Mouse (Mus musculus): ENCODE measurements around the gene Myh7. TPM values are rescaled to one million over a fixed set of nuclear protein-coding genes. Genes with fewer than 3 reads are reported as not detected.
"Not testable (repeated sequence)": the region's sequence is repeated elsewhere in the genome, so short reads cannot be mapped to it uniquely, and the experiment has no call there.

The Myh7 gene
- polyA plus RNA-seq, 1 experiment from 2014 or later = 16.4 TPM

DNA sequence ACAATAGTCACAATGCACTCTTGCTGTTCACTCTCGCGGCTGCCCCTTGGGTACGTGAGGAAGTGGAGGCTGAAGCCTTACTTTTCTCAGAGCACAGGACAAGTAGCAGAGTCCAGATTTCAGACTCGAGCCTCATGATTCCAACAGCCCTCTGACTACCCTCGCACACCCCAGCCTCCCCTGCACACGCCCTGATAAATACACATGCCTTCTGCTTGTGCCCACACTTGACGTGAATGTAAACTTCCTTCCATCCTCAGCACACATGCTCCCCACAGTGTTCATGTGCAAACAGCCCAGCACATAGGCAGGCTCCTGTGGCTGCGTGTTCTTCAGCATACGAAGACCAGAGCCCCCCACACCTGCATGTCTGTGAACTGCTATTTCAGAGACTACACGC, 790 bp downstream of the Myh7 start:
- DNase-seq (ENCODE audit: low spot score) = peak; percentile 86
- no peak overlapping the region for H3K4me3 ChIP-seq (ENCODE audit: low read depth, low read length)
- no peaks in the 10 kb centered on the region for H3K4me1 ChIP-seq (ENCODE audit: insufficient read depth, low read depth, low read length)
- no peaks in the 10 kb centered on the region for H3K9me3 ChIP-seq (ENCODE audit: low read length)
- H3K27ac ChIP-seq (ENCODE audit: low read length) = peak overlapping the region; percentile 28
- TF ChIP-seq EP300 (IDR thresholded peaks at IDR 0.05) = no peak
- no peak for TF ChIP-seq CTCF (IDR thresholded peaks at IDR 0.05)
- no peak overlapping the region for H3K9ac ChIP-seq (replicated peaks; ENCODE audit: low read depth)
- peak overlapping the region; percentile 27 for H3K4me2 ChIP-seq (replicated peaks; ENCODE audit: low read depth, low read length)
- H3K27me3 ChIP-seq (replicated peaks; ENCODE audit: insufficient read depth, low read length) = no peaks in the 10 kb centered on the region
- ATAC-seq = peak; percentile 92
- H3K36me3 ChIP-seq (ENCODE audit: insufficient read depth, low read length) = no peaks in the 10 kb centered on the region
- WGBS = 33% methylated on average over 10 of the region's 10 CpGs

DNA sequence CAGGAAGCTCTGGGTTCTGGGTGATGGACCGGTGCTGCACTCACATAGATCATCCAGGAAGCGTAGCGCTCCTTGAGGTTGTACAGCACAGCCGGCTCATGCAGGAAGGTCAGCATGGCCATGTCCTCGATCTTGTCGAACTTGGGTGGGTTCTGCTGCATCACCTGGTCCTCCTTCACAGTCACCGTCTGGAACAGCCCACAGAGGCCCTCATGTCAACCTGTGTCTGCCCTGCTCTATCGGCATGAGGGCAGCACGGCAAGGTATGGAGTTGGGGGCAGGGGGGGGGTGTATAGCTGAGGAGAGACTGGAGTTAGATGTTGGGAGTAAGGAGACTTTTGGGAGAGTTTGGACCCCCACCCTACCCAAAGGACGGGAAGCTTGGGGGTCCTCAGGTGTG, 2.2 kb downstream of the Myh7 start:
- no peaks in the 10 kb centered on the region for H3K27me3 ChIP-seq (replicated peaks; ENCODE audit: insufficient read depth, low read length)
- H3K9ac ChIP-seq (replicated peaks; ENCODE audit: low read depth) = no peak overlapping the region
- WGBS = 85% methylated on average over 10 of the region's 10 CpGs
- no peak overlapping the region; the same call in 1 of the 2 replicates for H3K4me2 ChIP-seq (replicated peaks; ENCODE audit: low read depth, low read length)
- no peaks in the 10 kb centered on the region for H3K9me3 ChIP-seq (ENCODE audit: low read length)
- DNase-seq (ENCODE audit: low spot score) = no peak
- no peak for ATAC-seq
- no peak overlapping the region for H3K27ac ChIP-seq (ENCODE audit: low read length)
- no peaks in the 10 kb centered on the region for H3K4me1 ChIP-seq (ENCODE audit: insufficient read depth, low read depth, low read length)
- H3K4me3 ChIP-seq (ENCODE audit: low read depth, low read length) = no peak overlapping the region
- H3K36me3 ChIP-seq (ENCODE audit: insufficient read depth, low read length) = no peaks in the 10 kb centered on the region
- TF ChIP-seq EP300 (IDR thresholded peaks at IDR 0.05) = no peak

DNA sequence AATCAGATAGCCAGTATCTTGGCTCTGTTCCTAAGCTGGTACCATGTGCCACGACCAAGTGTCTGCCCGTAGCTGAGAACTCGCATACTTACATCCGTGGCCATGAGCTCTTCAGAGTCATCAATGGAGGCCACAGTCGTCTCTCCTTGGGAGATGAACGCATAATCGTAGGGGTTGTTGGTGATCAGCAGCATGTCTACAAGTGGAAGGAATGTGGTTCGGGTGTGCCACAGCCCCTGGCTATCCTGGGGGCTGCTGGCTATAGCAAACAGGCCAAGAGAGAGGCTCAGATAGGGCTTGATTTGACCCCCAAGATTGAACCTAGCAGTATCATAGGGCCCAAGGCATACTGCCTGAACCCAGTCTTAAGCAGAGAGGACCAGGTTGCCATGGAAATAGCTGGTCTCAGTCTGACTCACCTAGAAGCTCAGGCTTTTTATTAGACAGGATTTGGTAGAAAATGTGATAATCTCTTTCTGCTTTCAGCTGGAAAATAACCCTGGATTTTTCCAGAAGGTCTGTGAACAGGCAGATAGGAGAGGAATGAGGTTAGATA, 4.5 kb downstream of the Myh7 start:
- no peak for ATAC-seq
- TF ChIP-seq EP300 (IDR thresholded peaks at IDR 0.05) = no peak
- H3K27me3 ChIP-seq (replicated peaks; ENCODE audit: insufficient read depth, low read length) = no peaks in the 10 kb centered on the region
- WGBS = 75% methylated on average over 8 of the region's 8 CpGs
- H3K9ac ChIP-seq (replicated peaks; ENCODE audit: low read depth) = no peak overlapping the region
- H3K9me3 ChIP-seq (ENCODE audit: low read length) = no peaks in the 10 kb centered on the region
- no peaks in the 10 kb centered on the region for H3K4me1 ChIP-seq (ENCODE audit: insufficient read depth, low read depth, low read length)
- no peak overlapping the region for H3K4me2 ChIP-seq (replicated peaks; ENCODE audit: low read depth, low read length)
- DNase-seq (ENCODE audit: low spot score) = no peak
- H3K27ac ChIP-seq (ENCODE audit: low read length) = no peak overlapping the region
- no peaks in the 10 kb centered on the region for H3K36me3 ChIP-seq (ENCODE audit: insufficient read depth, low read length)
- H3K4me3 ChIP-seq (ENCODE audit: low read depth, low read length) = no peak overlapping the region

DNA sequence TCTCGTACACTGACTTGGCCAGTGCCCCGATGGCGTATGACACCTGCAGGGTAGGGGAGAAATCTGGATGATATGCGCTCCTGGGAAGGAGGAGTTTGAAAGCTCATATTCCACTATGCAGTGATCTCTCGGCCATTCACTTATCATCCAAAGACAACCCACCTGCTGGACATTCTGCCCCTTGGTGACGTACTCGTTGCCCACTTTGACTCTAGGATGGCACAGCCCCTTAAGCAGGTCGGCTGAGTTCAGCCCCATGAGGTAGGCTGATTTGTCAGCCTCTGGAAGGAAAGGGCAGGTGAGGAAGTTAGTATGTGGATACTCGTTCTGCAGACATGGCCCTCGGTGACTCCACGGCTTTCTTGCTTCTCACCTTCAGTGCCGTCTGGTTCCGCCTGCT, 5.5 kb downstream of the Myh7 start:
- H3K27ac ChIP-seq (ENCODE audit: low read length) = no peak overlapping the region
- no peak overlapping the region for H3K4me2 ChIP-seq (replicated peaks; ENCODE audit: low read depth, low read length)
- no peak overlapping the region for H3K9ac ChIP-seq (replicated peaks; ENCODE audit: low read depth)
- no peak overlapping the region for H3K4me3 ChIP-seq (ENCODE audit: low read depth, low read length)
- no peaks in the 10 kb centered on the region for H3K36me3 ChIP-seq (ENCODE audit: insufficient read depth, low read length)
- H3K27me3 ChIP-seq (replicated peaks; ENCODE audit: insufficient read depth, low read length) = no peaks in the 10 kb centered on the region
- H3K9me3 ChIP-seq (ENCODE audit: low read length) = no peaks in the 10 kb centered on the region
- H3K4me1 ChIP-seq (ENCODE audit: insufficient read depth, low read depth, low read length) = no peaks in the 10 kb centered on the region
- no peak for TF ChIP-seq EP300 (IDR thresholded peaks at IDR 0.05)
- TF ChIP-seq CTCF (IDR thresholded peaks at IDR 0.05) = no peak
- ATAC-seq = no peak
- WGBS = 84% methylated on average over 13 of the region's 13 CpGs
- no peak for DNase-seq (ENCODE audit: low spot score)

DNA sequence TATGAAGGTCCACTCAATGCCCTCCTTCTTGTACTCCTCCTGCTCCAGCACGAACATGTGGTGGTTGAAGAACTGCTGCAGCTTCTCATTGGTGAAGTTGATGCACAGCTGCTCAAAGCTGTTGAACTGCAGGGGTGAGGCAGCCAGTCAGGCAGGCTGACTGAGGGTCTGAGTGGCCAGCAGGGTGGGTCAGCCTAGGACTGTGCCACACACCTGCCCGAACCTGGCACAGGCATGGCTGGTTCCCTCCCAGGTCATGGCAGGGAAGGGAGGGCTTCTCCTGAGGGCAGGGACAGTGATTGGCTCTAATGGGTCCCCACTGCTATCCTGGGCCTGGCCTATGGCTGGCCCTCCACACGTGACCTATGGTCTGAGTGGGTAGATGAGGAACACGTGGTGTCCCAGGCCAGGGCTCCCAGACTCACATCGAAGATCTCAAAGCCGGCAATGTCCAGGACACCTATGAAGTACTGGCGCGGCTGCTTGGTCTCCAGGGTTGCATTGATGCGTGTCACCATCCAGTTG, 6.0 kb downstream of the Myh7 start:
- not testable (repeated sequence) for H3K27ac ChIP-seq (ENCODE audit: low read length); H3K4me2 ChIP-seq (replicated peaks; ENCODE audit: low read depth, low read length); H3K36me3 ChIP-seq (ENCODE audit: insufficient read depth, low read length); H3K27me3 ChIP-seq (replicated peaks; ENCODE audit: insufficient read depth, low read length); H3K9ac ChIP-seq (replicated peaks; ENCODE audit: low read depth); H3K4me3 ChIP-seq (ENCODE audit: low read depth, low read length); H3K4me1 ChIP-seq (ENCODE audit: insufficient read depth, low read depth, low read length); DNase-seq (ENCODE audit: low spot score); H3K9me3 ChIP-seq (ENCODE audit: low read length); ATAC-seq
- WGBS = 90% methylated on average over 9 of the region's 9 CpGs

DNA sequence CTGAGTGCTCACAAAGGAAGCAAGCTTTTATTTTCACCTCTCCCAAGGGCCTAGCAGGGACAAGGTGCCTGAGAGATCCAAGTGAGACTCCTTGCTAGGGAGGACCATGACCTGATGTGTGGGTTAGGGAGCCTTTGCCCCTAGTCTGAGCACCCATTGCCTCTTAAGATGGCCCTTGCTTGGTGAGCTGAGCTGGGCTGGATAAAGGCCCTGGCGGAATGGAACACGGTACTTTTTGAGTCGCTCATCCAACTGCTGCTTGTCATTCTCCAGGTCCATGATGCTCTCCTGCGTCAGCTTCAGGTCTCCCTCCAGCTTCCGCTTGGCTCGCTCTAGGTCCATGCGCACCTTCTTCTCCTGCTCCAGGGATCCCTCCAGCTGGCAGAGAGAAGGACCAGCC, 12.5 kb downstream of the Myh7 start:
- DNase-seq (ENCODE audit: low spot score) (no peak), ATAC-seq (no peak)
- no peaks in the 10 kb centered on the region for H3K9me3 ChIP-seq (ENCODE audit: low read length)
- H3K4me2 ChIP-seq (replicated peaks; ENCODE audit: low read depth, low read length) = no peak overlapping the region
- no peak overlapping the region for H3K27ac ChIP-seq (ENCODE audit: low read length)
- WGBS = 94% methylated on average over 7 of the region's 7 CpGs
- no peak overlapping the region for H3K9ac ChIP-seq (replicated peaks; ENCODE audit: low read depth)
- H3K4me3 ChIP-seq (ENCODE audit: low read depth, low read length) = no peak overlapping the region
- no peaks in the 10 kb centered on the region for H3K36me3 ChIP-seq (ENCODE audit: insufficient read depth, low read length)
- no peaks in the 10 kb centered on the region for H3K4me1 ChIP-seq (ENCODE audit: insufficient read depth, low read depth, low read length)
- H3K27me3 ChIP-seq (replicated peaks; ENCODE audit: insufficient read depth, low read length) = no peaks in the 10 kb centered on the region
- TF ChIP-seq CTCF (IDR thresholded peaks at IDR 0.05) = no peak

DNA sequence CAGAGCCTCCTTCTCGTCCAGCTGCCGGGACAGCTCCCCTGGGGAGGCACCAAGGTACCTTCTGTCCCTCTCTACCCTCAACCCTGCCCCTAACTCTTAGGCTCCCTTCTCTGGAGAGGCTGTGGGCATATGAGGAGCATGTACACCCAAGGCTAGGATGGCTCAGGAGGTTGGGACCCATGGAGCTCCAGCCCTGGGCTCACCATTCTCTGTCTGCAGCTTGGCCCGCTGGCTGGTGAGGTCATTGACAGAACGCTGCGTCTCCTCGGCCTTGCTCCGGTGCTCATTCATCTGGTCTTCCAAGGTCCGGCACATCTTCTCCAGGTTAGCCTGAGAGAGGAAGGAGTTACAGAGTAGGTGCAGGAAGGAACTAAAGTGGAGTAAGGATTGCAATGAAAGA, 15.8 kb downstream of the Myh7 start:
- Histone ChIP-seq H3K36me3 (ENCODE audit: insufficient read depth, low read length) (no peaks in the 10 kb centered on the region), H3K9me3 (ENCODE audit: low read length) (no peaks in the 10 kb centered on the region), H3K4me2 (replicated peaks; ENCODE audit: low read depth, low read length) (no peak overlapping the region), H3K9ac (replicated peaks; ENCODE audit: low read depth) (no peak overlapping the region), H3K27ac (ENCODE audit: low read length) (no peak overlapping the region), H3K4me1 (ENCODE audit: insufficient read depth, low read depth, low read length) (no peaks in the 10 kb centered on the region), H3K27me3 (replicated peaks; ENCODE audit: insufficient read depth, low read length) (no peaks in the 10 kb centered on the region), H3K4me3 (ENCODE audit: low read depth, low read length) (no peak overlapping the region)
- no peak for TF ChIP-seq EP300 (IDR thresholded peaks at IDR 0.05)
- TF ChIP-seq CTCF (IDR thresholded peaks at IDR 0.05) = no peak
- ATAC-seq = no peak
- DNase-seq (ENCODE audit: low spot score) = no peak
- 83% methylated on average over 8 of the region's 8 CpGs for WGBS
